Mouse (Mus musculus) hindbrain, embryonic 16.5 days (tissue): ENCODE results near the gene Kazn. TPM values are rescaled to one million over a fixed set of nuclear protein-coding genes. Genes with fewer than 3 reads are reported as not detected.

Source experiments
- ATAC-seq: fragments of 200-750 bp; cut with Nextera tagmentation; 2 replicates; pipeline ENCODE4 v1.8.0; 2017; ENCODE audit warnings: moderate TSS enrichment, moderate library complexity
- H3K27ac ChIP-seq: fragments of 300-500 bp; sonication (generic); 2 replicates; pipeline ENCODE4 v1.5.1; 2014; ENCODE audit warnings: low read depth, mild to moderate bottlenecking, control low read depth, low read length, moderate library complexity
- H3K27me3 ChIP-seq: fragments of 300-500 bp; sonication (generic); replicated peaks from 2 replicates; pipeline ENCODE4 v1.6.1; 2014; ENCODE audit warnings: low read length; ENCODE audit not compliant: control insufficient read depth, insufficient read depth
- H3K36me3 ChIP-seq: fragments of 300-500 bp; sonication (generic); 2 replicates; pipeline ENCODE4 v1.6.1; 2014; ENCODE audit warnings: mild to moderate bottlenecking, low read length, moderate library complexity, mixed read lengths; ENCODE audit not compliant: control insufficient read depth, insufficient read depth
- H3K4me1 ChIP-seq: fragments of 300-500 bp; sonication (generic); 2 replicates; pipeline ENCODE4 v1.6.1; 2014; ENCODE audit warnings: low read depth, low read length; ENCODE audit not compliant: control insufficient read depth, insufficient read depth
- H3K4me2 ChIP-seq: fragments of 300-500 bp; sonication (generic); 2 replicates; pipeline ENCODE4 v1.6.1; 2014; ENCODE audit warnings: mild to moderate bottlenecking, low read length, control low read depth, moderate library complexity
- H3K4me3 ChIP-seq: fragments of 300-500 bp; sonication (generic); 2 replicates; pipeline ENCODE4 v1.5.1; 2014; ENCODE audit warnings: mild to moderate bottlenecking, low read length, control low read depth, moderate library complexity
- H3K9ac ChIP-seq: fragments of 300-500 bp; sonication (generic); 2 replicates; pipeline ENCODE4 v1.6.1; 2014; ENCODE audit warnings: low read depth, mild to moderate bottlenecking, control low read depth, low read length, moderate library complexity
- H3K9me3 ChIP-seq: fragments of 300-500 bp; sonication (generic); 2 replicates; pipeline ENCODE4 v1.6.1; 2014; ENCODE audit warnings: mild to moderate bottlenecking, low read length, moderate library complexity; ENCODE audit not compliant: control insufficient read depth
- WGBS: fragments of 180-500 bp; shearing (Covaris S2); extraction: QIAGEN DNeasy Blood & Tissue Kit; methylation state at CpG from one replicate; pipeline ENCODE4 v1.1.7; 2014; 5-methylcytosine and 5-hydroxymethylcytosine counted together
- polyA plus RNA-seq: library from polyadenylated mRNA; unstranded; fragments of >200 nt; fragmentation: Nextera tagmentation; extraction: Ambion mirVana; gene quantifications from 2 replicates; pipeline ENCODE4 v1.2.1, GENCODE M21; 2015

Gene Kazn
- polyA plus RNA-seq, 1 experiment from 2014 or later, result 26.4 TPM

DNA sequence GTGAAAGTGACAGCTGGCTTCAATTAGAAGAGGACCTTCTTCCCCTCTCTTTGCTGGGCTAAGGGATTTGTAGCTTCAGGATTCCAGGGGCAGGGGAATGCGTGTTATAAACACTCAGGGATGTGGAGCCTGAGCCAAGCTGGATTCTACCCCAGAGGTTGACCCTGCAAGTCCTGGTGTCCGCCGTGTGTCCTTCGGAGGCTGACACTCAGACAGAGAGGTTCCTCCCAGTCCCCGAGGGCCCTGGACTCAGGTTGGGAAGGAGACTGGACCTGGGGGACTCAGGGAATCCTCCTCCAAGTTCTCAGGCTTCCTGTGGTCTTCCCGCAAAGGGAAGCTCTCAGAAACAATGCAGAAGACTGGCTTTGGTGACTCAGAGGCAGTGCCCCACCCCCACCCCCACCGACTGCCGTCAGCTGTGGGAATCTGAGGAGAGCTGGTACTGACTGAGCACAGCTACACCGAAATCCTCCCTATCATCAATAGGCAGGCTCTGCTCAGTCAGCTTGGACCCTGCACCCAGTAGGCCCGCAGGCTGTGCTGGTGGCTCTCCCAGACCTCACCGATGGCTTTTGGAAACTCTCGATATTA is 136.0 kb downstream of the Kazn start:
- Histone ChIP-seq H3K4me3 (no peak overlapping the region), H3K4me1 (no peaks in the 10 kb centered on the region), H3K36me3 (0 out of 2 replicates have a peak, but pooled peaks cover 5% of the 10 kb centered on the region), H3K4me2 (no peak overlapping the region), H3K27ac (no peak overlapping the region), H3K9ac (no peak overlapping the region), H3K9me3 (no peaks in the 10 kb centered on the region; the same call in 1 of the 2 replicates), H3K27me3 (no peaks in the 10 kb centered on the region)
- ATAC-seq, result no peak
- WGBS, result 57% methylated on average over 12 of the region's 12 CpGs

DNA sequence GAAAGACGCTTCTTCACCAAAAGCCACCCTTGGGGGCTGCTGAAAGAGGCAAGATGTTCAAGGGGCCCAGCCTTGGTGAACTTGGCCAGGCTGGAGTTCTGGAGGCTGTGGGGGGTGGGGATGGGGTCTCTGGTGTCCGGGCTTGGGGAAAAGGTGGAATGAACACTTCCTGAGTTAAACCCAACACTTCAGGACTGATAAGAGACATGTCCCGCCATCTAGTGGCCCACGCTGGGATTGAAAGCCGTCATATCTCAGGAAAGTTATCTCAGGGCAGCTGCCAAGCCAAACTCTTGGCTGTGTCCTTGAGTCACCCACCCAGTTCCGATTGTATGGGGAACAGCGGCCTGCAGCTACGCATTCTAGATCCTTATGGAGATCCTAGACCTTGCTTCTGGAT is 140.9 kb downstream of the Kazn start:
- Histone ChIP-seq H3K9me3 (no peaks in the 10 kb centered on the region), H3K4me2 (no peak overlapping the region), H3K9ac (no peak overlapping the region), H3K4me3 (no peak overlapping the region), H3K27me3 (no peaks in the 10 kb centered on the region), H3K4me1 (no peaks in the 10 kb centered on the region; the same call in none of the 2 replicates), H3K27ac (no peak overlapping the region), H3K36me3 (no peaks in the 10 kb centered on the region)
- 23% methylated on average over 8 of the region's 8 CpGs for WGBS
- ATAC-seq, result no peak; the same call in 1 of the 2 replicates

- no peaks in the 10 kb centered on the region for H3K27me3 ChIP-seq
- H3K36me3 ChIP-seq, result no peaks in the 10 kb centered on the region
- no peaks in the 10 kb centered on the region for H3K9me3 ChIP-seq
- WGBS, result 38% methylated on average over 5 of the region's 5 CpGs
- H3K9ac ChIP-seq, result no peak overlapping the region
- no peaks in the 10 kb centered on the region; the same call in none of the 2 replicates for H3K4me1 ChIP-seq
- no peak overlapping the region for H3K27ac ChIP-seq
- no peak overlapping the region for H3K4me2 ChIP-seq
- no peak overlapping the region for H3K4me3 ChIP-seq
- no peak for ATAC-seq
Measured at GRCm38 (mm10) chr4:142097871-142098270, 141.3 kb downstream of the Kazn start.

GRCm38 (mm10) chr4:142095513-142096241 is 143.5 kb downstream of the Kazn start:
- Histone ChIP-seq H3K27me3 (no peaks in the 10 kb centered on the region; the same call in 1 of the 2 replicates), H3K9ac (no peak overlapping the region), H3K36me3 (no peaks in the 10 kb centered on the region), H3K4me2 (no peak overlapping the region), H3K9me3 (no peaks in the 10 kb centered on the region), H3K4me3 (no peak overlapping the region), H3K27ac (no peak overlapping the region; the same call in 1 of the 2 replicates), H3K4me1 (no peaks in the 10 kb centered on the region; the same call in none of the 2 replicates)
- WGBS, result 28% methylated on average over 15 of the region's 15 CpGs
- ATAC-seq, result peak; percentile 74

DNA sequence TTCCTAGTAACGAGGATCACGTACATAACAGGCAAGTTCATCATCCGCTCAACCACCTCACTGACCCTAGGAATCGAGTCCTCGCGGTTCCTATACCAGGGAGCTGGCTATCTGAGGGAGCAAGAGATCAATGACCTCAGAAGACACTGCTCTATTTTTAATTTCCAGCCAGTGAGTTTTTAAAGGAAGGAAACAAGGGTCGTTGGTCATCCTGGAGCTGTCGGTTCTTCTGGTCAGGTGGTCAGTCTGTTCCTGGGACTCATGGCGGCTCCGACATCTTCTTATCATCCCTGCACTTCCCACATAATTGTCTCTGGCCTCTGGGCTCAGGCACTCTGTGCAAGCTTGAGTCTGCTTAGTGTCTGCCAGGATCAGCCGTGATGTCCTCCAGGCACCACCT is 144.8 kb downstream of the Kazn start:
- no peak overlapping the region for H3K4me2 ChIP-seq
- WGBS, result 87% methylated on average over 11 of the region's 11 CpGs
- ATAC-seq, result no peak

DNA sequence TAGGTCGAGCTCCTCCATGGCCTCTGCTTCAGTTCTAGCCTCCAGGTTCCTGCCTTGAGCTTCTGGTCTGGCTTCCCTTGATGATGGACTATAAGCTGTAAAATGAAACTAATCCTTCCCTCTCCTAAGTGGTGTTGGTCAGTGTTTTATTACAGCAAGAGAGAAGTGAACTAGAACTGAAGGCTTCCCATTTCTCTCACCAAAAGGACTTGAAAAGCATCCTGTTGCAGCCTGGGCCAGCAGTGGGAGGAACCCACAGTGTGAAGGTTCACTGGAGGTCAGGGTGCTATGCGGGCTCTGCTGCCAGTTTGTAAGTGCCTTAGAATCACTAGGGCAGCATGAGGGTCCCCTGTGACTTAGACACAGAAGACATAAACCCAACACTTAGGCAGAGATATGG is 148.1 kb downstream of the Kazn start:
- no peaks in the 10 kb centered on the region for H3K9me3 ChIP-seq
- no peak for ATAC-seq
- no peaks in the 10 kb centered on the region for H3K36me3 ChIP-seq
- H3K27ac ChIP-seq, result no peak overlapping the region
- no peaks in the 10 kb centered on the region; the same call in 1 of the 2 replicates for H3K27me3 ChIP-seq
- H3K9ac ChIP-seq, result no peak overlapping the region
- no peak overlapping the region for H3K4me2 ChIP-seq
- H3K4me1 ChIP-seq, result no peaks in the 10 kb centered on the region; the same call in none of the 2 replicates
- H3K4me3 ChIP-seq, result no peak overlapping the region
- 67% methylated on average over 2 of the region's 2 CpGs for WGBS

More for the DNA sequence above, 144.8 kb downstream of the Kazn start:
- no peaks in the 10 kb centered on the region for H3K36me3 ChIP-seq
- H3K27me3 ChIP-seq, result no peaks in the 10 kb centered on the region; the same call in 1 of the 2 replicates
- no peaks in the 10 kb centered on the region; the same call in none of the 2 replicates for H3K4me1 ChIP-seq
- H3K9me3 ChIP-seq, result no peaks in the 10 kb centered on the region
- H3K27ac ChIP-seq, result no peak overlapping the region
- H3K4me3 ChIP-seq, result no peak overlapping the region
- no peak overlapping the region for H3K9ac ChIP-seq

DNA sequence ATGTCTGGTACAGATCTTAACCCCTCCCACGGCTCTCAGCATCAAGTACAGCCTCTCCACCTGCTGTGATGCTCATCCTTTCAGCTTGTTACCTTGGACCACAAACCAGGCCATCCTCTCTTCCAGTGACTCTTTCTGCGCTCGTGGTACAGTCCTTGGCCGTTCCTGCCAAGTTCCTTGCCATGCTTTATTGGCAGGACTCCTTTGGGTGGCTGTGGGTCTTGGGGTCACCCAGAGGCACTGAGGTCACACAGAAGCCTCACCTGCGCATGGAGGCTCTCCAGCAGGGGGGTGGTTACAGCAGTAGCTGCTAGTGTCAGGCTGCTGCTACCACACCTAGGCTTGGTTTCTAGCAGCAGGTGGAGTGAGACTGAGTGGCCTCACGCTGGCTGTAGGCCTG is 149.2 kb downstream of the Kazn start:
- Histone ChIP-seq H3K4me3 (no peak overlapping the region), H3K27me3 (peaks cover 6% of the 10 kb centered on the region), H3K9me3 (no peaks in the 10 kb centered on the region), H3K27ac (no peak overlapping the region), H3K4me1 (no peaks in the 10 kb centered on the region), H3K36me3 (no peaks in the 10 kb centered on the region), H3K4me2 (no peak overlapping the region), H3K9ac (no peak overlapping the region)
- ATAC-seq, result no peak
- WGBS, result 75% methylated on average over 6 of the region's 6 CpGs

GRCm38 (mm10) chr4:142088836-142089235 is 150.4 kb downstream of the Kazn start:
- Histone ChIP-seq H3K27me3 (peaks cover 13% of the 10 kb centered on the region), H3K27ac (no peak overlapping the region), H3K9ac (no peak overlapping the region), H3K4me2 (no peak overlapping the region), H3K9me3 (no peaks in the 10 kb centered on the region), H3K4me1 (peaks cover 9% of the 10 kb centered on the region), H3K4me3 (no peak overlapping the region), H3K36me3 (no peaks in the 10 kb centered on the region)
- 68% methylated on average over 6 of the region's 6 CpGs for WGBS
- no peak for ATAC-seq

DNA sequence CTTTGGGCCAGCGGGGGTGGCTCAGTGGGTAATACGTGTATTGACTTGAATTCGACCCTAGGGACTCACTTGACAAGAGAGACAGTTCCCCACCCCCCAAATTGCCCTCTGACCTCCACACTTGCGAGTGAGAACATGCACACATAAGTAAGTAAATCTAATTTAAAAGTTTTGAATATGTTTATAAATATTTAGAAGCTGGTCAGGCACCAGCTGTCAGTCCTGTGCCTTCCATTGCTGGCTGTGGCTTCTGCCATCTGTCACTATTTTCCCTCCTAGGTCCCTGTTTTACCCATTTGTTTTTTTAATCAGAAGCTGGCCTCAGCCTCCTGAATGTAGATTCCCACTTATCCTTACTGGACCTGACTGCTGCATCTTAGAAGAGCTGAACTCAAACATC is 150.8 kb downstream of the Kazn start:
- Histone ChIP-seq H3K9me3 (no peaks in the 10 kb centered on the region), H3K4me3 (no peak overlapping the region), H3K27me3 (peaks cover 16% of the 10 kb centered on the region), H3K27ac (no peak overlapping the region), H3K4me1 (peaks cover 14% of the 10 kb centered on the region), H3K9ac (no peak overlapping the region), H3K36me3 (no peaks in the 10 kb centered on the region), H3K4me2 (no peak overlapping the region)
- no peak for ATAC-seq
- WGBS, result 26% methylated on average over 4 of the region's 4 CpGs
